Mouse (Mus musculus): ENCODE data around the gene Gm44503. TPM values are rescaled to one million over a fixed set of nuclear protein-coding genes. Genes with fewer than 3 reads are reported as not detected.

The Gm44503 gene
- polyA plus RNA-seq, 1 experiment from 2014 or later: not detected

Small RNA genes lying within 50 kb of the gene (microRNA-seq; reads per million reads assigned to microRNA genes)
- gene Gm27353: not detected

Other genes with a start within 250 kb of the Gm44503 start
- 0.63 and 0.77 TPM in 2 replicates for gene Prtg, start 152.0 kb upstream of the Gm44503 start, polyA plus RNA-seq (2015; fragmentation: Nextera tagmentation; extraction: Ambion mirVana)
- 11.3 and 12.0 TPM in 2 replicates for gene Pygo1, start 33.2 kb upstream of the Gm44503 start, polyA plus RNA-seq (2015; fragmentation: Nextera tagmentation; extraction: Ambion mirVana)
- 1.8 and 2.1 TPM in 2 replicates for gene Dyx1c1, start 67 bp upstream of the Gm44503 start, polyA plus RNA-seq (2015; fragmentation: Nextera tagmentation; extraction: Ambion mirVana)
- 26.2 and 28.8 TPM in 2 replicates for gene Ccpg1os, start 26.5 kb downstream of the Gm44503 start, polyA plus RNA-seq (2015; fragmentation: Nextera tagmentation; extraction: Ambion mirVana)
- 43.2 and 45.2 TPM in 2 replicates for gene Ccpg1, start 26.6 kb downstream of the Gm44503 start, polyA plus RNA-seq (2015; fragmentation: Nextera tagmentation; extraction: Ambion mirVana)
- 10.3 and 11.5 TPM in 2 replicates for gene Pigb, start 81.5 kb downstream of the Gm44503 start, polyA plus RNA-seq (2015; fragmentation: Nextera tagmentation; extraction: Ambion mirVana)
- gene Rab27a, start 86.0 kb downstream of the Gm44503 start, polyA plus RNA-seq (2015; fragmentation: Nextera tagmentation; extraction: Ambion mirVana): 0.94 and 1.5 TPM in 2 replicates
- 0.12 TPM in 1 of 2 replicates, not detected in the other for gene Khdc3, start 143.0 kb downstream of the Gm44503 start, polyA plus RNA-seq (2015; fragmentation: Nextera tagmentation; extraction: Ambion mirVana)
- gene Gm20509, start 143.6 kb downstream of the Gm44503 start, polyA plus RNA-seq (2015; fragmentation: Nextera tagmentation; extraction: Ambion mirVana): not detected in 2 replicates
- gene Rsl24d1, start 154.6 kb downstream of the Gm44503 start, polyA plus RNA-seq (2015; fragmentation: Nextera tagmentation; extraction: Ambion mirVana): 120 and 123 TPM in 2 replicates